ENCODE assay signal across 36 mouse cellular contexts in the genomic region with DNA sequence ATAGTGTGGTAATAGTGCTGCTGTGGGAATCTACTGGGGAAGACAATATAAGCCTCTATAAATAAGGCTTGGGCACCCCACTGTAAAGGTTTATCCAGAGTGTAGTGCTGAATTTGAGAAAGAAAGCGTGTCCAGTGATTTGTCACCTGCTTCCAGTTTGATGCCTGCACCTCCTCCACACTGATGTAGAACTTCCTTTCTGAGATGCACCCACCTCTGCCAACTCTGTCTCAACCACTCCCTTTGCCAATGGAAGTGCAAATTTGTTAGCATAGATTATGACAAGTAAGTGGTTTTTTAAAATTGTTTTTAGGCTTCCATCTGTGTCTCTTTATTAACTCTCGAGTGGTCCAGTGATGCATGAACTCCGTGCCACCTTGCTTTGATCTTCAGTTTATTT. TPM values are rescaled to one million over a fixed set of nuclear protein-coding genes. Genes with fewer than 3 reads are reported as not detected.
A peak's percentile ranks its signal among the peaks of the same experiment; 100 is the strongest.
DNase-seq lines count a peak whose midpoint lies in the region; ATAC-seq and TF ChIP-seq lines count a peak whose summit lies in the region.
"Had no signal": no experiment of that assay in that cellular context is flagged by ENCODE, and none has a peak within 500 bp of the region (broad histone marks: within the 10 kb centered on the region; RNA-seq: fewer than 3 reads in every experiment).

No protein-coding gene starts in this region.

- 80% methylated on average over 3 of the region's 3 CpGs for WGBS in forebrain, embryonic 15.5 days
- 80% methylated on average over 3 of the region's 3 CpGs for WGBS in forebrain, embryonic 10.5 days
- WGBS in heart, embryonic 13.5 days = 77% methylated on average over 3 of the region's 3 CpGs
- WGBS in heart, adult 2 months = 87% methylated on average over 3 of the region's 3 CpGs

- H3K9me3 ChIP-seq in forebrain, embryonic 15.5 days = no peaks in the 10 kb centered on the region
- H3K9me3 ChIP-seq in forebrain, embryonic 10.5 days = no peaks in the 10 kb centered on the region; the same call in 1 of the 2 replicates
- H3K9me3 ChIP-seq in heart, embryonic 13.5 days = no peaks in the 10 kb centered on the region; the same call in 1 of the 2 replicates
- H3K9me3 ChIP-seq: embryonic facial prominence, embryonic 12.5 days; G1E; heart, embryonic 12.5 days; limb, embryonic 10.5 days; limb, embryonic 15.5 days; liver, embryonic 13.5 days; megakaryocyte, embryonic 14.5 days; midbrain, embryonic 12.5 days; neural tube, embryonic 12.5 days had no signal

- H3K9ac ChIP-seq in forebrain, embryonic 15.5 days (replicated peaks) = no peak overlapping the region
- H3K9ac ChIP-seq in heart, embryonic 13.5 days = peak overlapping the region; percentile 9; the same call in 1 of the 2 replicates
- no peak overlapping the region for H3K9ac ChIP-seq in heart, adult 2 months (ENCODE audit: low read depth, low read length)
- H3K9ac ChIP-seq: embryonic facial prominence, embryonic 12.5 days; heart, embryonic 12.5 days; hindbrain, embryonic 14.5 days; limb, embryonic 15.5 days; liver, embryonic 13.5 days; midbrain, embryonic 12.5 days; neural tube, embryonic 12.5 days had no signal

- no peak for TF ChIP-seq CTCF in heart, adult 2 months (IDR thresholded peaks at IDR 0.05)

- H3K4me3 ChIP-seq in forebrain, embryonic 15.5 days = no peak overlapping the region
- H3K4me3 ChIP-seq in forebrain, embryonic 10.5 days = no peak overlapping the region
- no peak overlapping the region for H3K4me3 ChIP-seq in heart, embryonic 13.5 days
- H3K4me3 ChIP-seq in heart, adult 2 months = no peak overlapping the region
- H3K4me3 ChIP-seq: embryonic facial prominence, embryonic 12.5 days; gastrocnemius, adult 2 months; heart, embryonic 12.5 days; limb, embryonic 10.5 days; limb, embryonic 15.5 days; liver, embryonic 13.5 days; megakaryocyte, embryonic 14.5 days; midbrain, embryonic 12.5 days; myocyte; neural tube, embryonic 12.5 days had no signal

- no peaks in the 10 kb centered on the region for H3K27me3 ChIP-seq in forebrain, embryonic 15.5 days
- H3K27me3 ChIP-seq in forebrain, embryonic 10.5 days (ENCODE audit: poor library complexity, severe bottlenecking) = no peaks in the 10 kb centered on the region
- H3K27me3 ChIP-seq in heart, embryonic 13.5 days (replicated peaks) = no peaks in the 10 kb centered on the region
- H3K27me3 ChIP-seq in heart, adult 2 months (ENCODE audit: control insufficient read depth, insufficient read depth, low read length) = no peaks in the 10 kb centered on the region
- H3K27me3 ChIP-seq: embryonic facial prominence, embryonic 12.5 days; heart, embryonic 12.5 days; limb, embryonic 15.5 days; liver, embryonic 13.5 days; megakaryocyte, embryonic 14.5 days; midbrain, embryonic 12.5 days; neural tube, embryonic 12.5 days had no signal

- no peaks in the 10 kb centered on the region; the same call in 1 of the 2 replicates for H3K36me3 ChIP-seq in forebrain, embryonic 15.5 days
- peaks cover 16% of the 10 kb centered on the region for H3K36me3 ChIP-seq in forebrain, embryonic 10.5 days (replicated peaks)
- H3K36me3 ChIP-seq in heart, embryonic 13.5 days = peaks cover 27% of the 10 kb centered on the region
- H3K36me3 ChIP-seq in heart, adult 2 months (ENCODE audit: control insufficient read depth, insufficient read depth, low read length) = peaks cover 11% of the 10 kb centered on the region

- ATAC-seq in forebrain, embryonic 15.5 days (replicated peaks) = no peak
- ATAC-seq in heart, embryonic 13.5 days (ENCODE audit: extremely low read depth, insufficient number of reproducible peaks, low FRiP score, low TSS enrichment) = no peak
- ATAC-seq: lung, postnatal 0 days had no signal

- intact Hi-C loops in heart, adult 2 months (cut with DNase I) = no loop called here
- intact Hi-C loops in left cerebral cortex, postnatal 14 days (cut with DNase I) = no loop called here
- intact Hi-C loops in left cerebral cortex, postnatal 10 days (cut with DNase I) = no loop called here

- TF ChIP-seq POLR2A in heart, adult 2 months (IDR thresholded peaks at IDR 0.05; ENCODE audit: insufficient read depth, low read depth, low read length) = no peak

- H3K4me1 ChIP-seq in forebrain, embryonic 15.5 days = peaks cover 6% of the 10 kb centered on the region; the same call in 1 of the 2 replicates
- peaks cover 15% of the 10 kb centered on the region; the same call in 1 of the 2 replicates for H3K4me1 ChIP-seq in forebrain, embryonic 10.5 days
- H3K4me1 ChIP-seq in heart, embryonic 13.5 days = peaks cover 32% of the 10 kb centered on the region
- H3K4me1 ChIP-seq in heart, adult 2 months (ENCODE audit: control insufficient read depth, insufficient read depth, low read length) = peaks cover 6% of the 10 kb centered on the region
- H3K4me1 ChIP-seq: limb, embryonic 15.5 days; midbrain, embryonic 12.5 days; neural tube, embryonic 12.5 days had no signal

- TF ChIP-seq EP300 in heart, adult 2 months (IDR thresholded peaks at IDR 0.05; ENCODE audit: insufficient read depth, low read depth, low read length) = no peak

- 0 out of 2 replicates have a peak, but pooled peaks cover 1% of the 10 kb centered on the region for H3K79me2 ChIP-seq in heart, adult 2 months (replicated peaks; ENCODE audit: control insufficient read depth, insufficient read depth, low read length)

- 0 out of 2 replicates have a peak overlapping the region, but pooled peaks have one; percentile 12 for H3K27ac ChIP-seq in forebrain, embryonic 15.5 days (replicated peaks)
- no peak overlapping the region for H3K27ac ChIP-seq in forebrain, embryonic 10.5 days
- H3K27ac ChIP-seq in heart, embryonic 13.5 days (replicated peaks) = no peak overlapping the region
- no peak overlapping the region for H3K27ac ChIP-seq in heart, adult 2 months
- H3K27ac ChIP-seq: embryonic facial prominence, embryonic 12.5 days; gastrocnemius, adult 2 months; hindbrain, embryonic 14.5 days; limb, embryonic 10.5 days; limb, embryonic 15.5 days; liver, embryonic 13.5 days; midbrain, embryonic 12.5 days; neural tube, embryonic 12.5 days; stomach, postnatal 0 days had no signal

- H3K4me2 ChIP-seq in forebrain, embryonic 15.5 days (replicated peaks) = no peak overlapping the region
- H3K4me2 ChIP-seq in heart, embryonic 13.5 days = no peak overlapping the region
- H3K4me2 ChIP-seq: embryonic facial prominence, embryonic 12.5 days; heart, embryonic 12.5 days; hindbrain, embryonic 14.5 days; limb, embryonic 15.5 days; liver, embryonic 13.5 days; midbrain, embryonic 12.5 days; neural tube, embryonic 12.5 days had no signal

- DNase-seq in forebrain, embryonic 10.5 days (ENCODE audit: extremely low spot score, low spot score) = no peak
- DNase-seq in heart, adult 2 months = no peak
- peak; percentile 15 to 17 for DNase-seq in left cerebral cortex, postnatal 14 days (ENCODE audit: low spot score in 2 of 2)
- no peak for DNase-seq in left cerebral cortex, postnatal 10 days (ENCODE audit: extremely low spot score in 1 of 2, low spot score in 2 of 2)
- DNase-seq in telencephalon, adult 2 months (ENCODE audit: low read depth, low spot score) = peak; percentile 81
- DNase-seq: adrenal gland, adult 8-10 months; cerebellum, adult 11 months; cerebellum, adult 9-10 months; cerebellum, postnatal 36 days; embryo, embryonic 11 days; gastrocnemius, adult 2 months; gastrocnemius, postnatal 36 days; heart, adult 18-20 months; heart, postnatal 10 days; kidney, adult 11 months; kidney, postnatal 10 days; liver, embryonic 13.5 days; lung, adult 18-20 months; lung, postnatal 4 days; right cerebral cortex, postnatal 4 days; thymus, adult 2 months; thymus, postnatal 36 days had no signal

RNA-seq across cellular contexts. Expression of a gene that starts 33.3 kb away (rescaled TPM):
- 67.7 and 71.9 TPM in 2 replicates for polyA plus RNA-seq in forebrain, embryonic 15.5 days (2015; fragmentation: Nextera tagmentation; extraction: Ambion mirVana)
- 49.9 and 55.4 TPM in 2 replicates for polyA plus RNA-seq in forebrain, embryonic 10.5 days (2016; fragmentation: Nextera tagmentation; extraction: Ambion mirVana)
- 41.6 and 44.3 TPM in 2 replicates for polyA plus RNA-seq in heart, embryonic 13.5 days (2015; fragmentation: Nextera tagmentation; extraction: Ambion mirVana)
- 10 to 100 TPM; 27.3 to 30.5 TPM for total RNA-seq in heart, adult 2 months (2021)
- 20.0 and 36.8 TPM in 2 replicates for polyA plus RNA-seq in heart, adult 2 months (2012; rRNA removed)
- 10 to 100 TPM; 74.0 to 85.7 TPM for total RNA-seq in left cerebral cortex, postnatal 14 days (2021)
- total RNA-seq in left cerebral cortex, postnatal 10 days (2021) = 10 to 100 TPM; 85.0 to 96.8 TPM

Comparison
In these comparisons a context has a peak if more than half of its experiments do, and no peak if none do; other contexts are left out.
1. DNase-seq: peak in left cerebral cortex, postnatal 14 days (2 of 2) and telencephalon, adult 2 months (single experiment); none in forebrain, embryonic 10.5 days (single experiment), heart, adult 2 months (0 of 2) and left cerebral cortex, postnatal 10 days (0 of 2).